Mouse (Mus musculus): Measurements from ENCODE around the gene Xylb.

The Xylb gene

GRCm38 (mm10) chr9:119401801-119402214 is 44.6 kb downstream of the Xylb start, which contains the start of gene Acvr2b:
TSS of gene Acvr2b (plus strand) at chr9:119402118.
- DNase-seq (ENCODE audit: low read depth), result peak; percentile 93

GRCm38 (mm10) chr9:119402253-119403235 is 45.4 kb downstream of the Xylb start:
- peak; percentile 46 for DNase-seq (ENCODE audit: low read depth)

- peak; percentile 39 for DNase-seq (ENCODE audit: low read depth)
These were observed 46.1 kb downstream of the Xylb start for GRCm38 (mm10) chr9:119403236-119403641.

DNA sequence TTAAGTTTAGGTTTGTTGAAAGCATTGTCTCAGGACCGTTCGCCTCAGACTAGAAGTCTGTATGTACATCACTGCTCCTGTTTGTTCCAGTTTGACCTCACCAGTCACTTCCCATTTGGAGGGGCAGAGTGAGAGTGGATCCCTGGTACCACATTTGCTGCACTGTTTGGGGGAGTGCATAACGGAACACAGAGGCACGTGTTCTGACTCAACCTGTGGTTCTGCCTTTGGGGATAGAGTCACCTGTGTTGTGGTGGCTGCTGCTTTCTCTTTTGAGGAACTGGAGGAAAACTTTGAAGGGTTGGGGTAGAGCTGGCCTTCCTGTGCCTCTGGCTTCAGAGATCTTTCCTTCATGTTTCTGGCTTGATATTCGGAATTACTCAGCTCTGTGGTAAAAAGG is 46.9 kb downstream of the Xylb start:
- peak; percentile 61 for DNase-seq (ENCODE audit: low read depth)

- no peak for DNase-seq (ENCODE audit: low read depth)
These were observed 50.7 kb downstream of the Xylb start for GRCm38 (mm10) chr9:119407884-119408283.

DNA sequence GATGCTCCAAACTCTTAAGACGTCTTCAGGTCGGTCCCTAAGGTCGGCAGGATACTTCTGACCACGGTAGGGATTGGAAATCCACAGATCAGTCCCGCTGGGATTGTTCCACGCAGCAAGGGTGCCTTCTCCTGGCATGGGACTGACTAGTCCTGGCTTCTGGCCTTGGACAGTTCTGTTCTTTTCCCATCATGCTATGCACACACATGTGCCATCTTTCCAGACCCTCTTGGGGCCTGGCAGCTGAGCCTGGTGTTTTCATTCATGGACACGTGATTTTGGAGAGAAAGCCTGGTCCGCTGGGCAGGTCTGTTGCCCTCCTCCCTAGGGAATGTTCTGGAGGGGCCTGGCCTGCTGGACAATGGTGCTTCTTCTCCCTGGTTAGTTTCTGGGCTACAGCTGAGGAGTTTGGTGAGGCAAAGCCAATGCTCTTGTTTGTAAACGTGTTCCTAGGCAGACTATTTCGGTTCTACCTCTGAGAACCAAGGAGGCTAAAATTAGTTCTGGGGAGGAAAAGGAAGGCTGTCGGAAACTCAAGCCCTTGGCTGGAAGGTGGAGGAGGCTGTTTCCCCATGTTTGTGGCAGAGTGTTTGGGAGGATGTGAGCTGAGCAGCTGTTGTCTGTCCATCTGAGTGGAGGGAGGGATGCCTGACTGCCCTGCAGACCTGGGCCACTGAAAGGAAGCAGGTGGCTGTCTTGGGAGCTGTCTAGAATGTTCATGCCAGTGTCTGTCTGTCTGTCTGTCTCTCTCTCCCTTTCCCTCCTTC is 51.9 kb downstream of the Xylb start:
- peak; percentile 15 for DNase-seq (ENCODE audit: low read depth)

GRCm38 (mm10) chr9:119409864-119410263 is 52.7 kb downstream of the Xylb start:
- no peak for DNase-seq (ENCODE audit: low read depth)

GRCm38 (mm10) chr9:119418025-119418424 is 60.8 kb downstream of the Xylb start:
- DNase-seq (ENCODE audit: low read depth), result no peak

- DNase-seq (ENCODE audit: low read depth), result no peak
These were observed 62.8 kb downstream of the Xylb start for GRCm38 (mm10) chr9:119419852-119420438.

- peak; percentile 79 for DNase-seq (ENCODE audit: low read depth)
These were observed 68.2 kb downstream of the Xylb start for GRCm38 (mm10) chr9:119425217-119425975.

- DNase-seq (ENCODE audit: low read depth), result no peak
These were observed 68.8 kb downstream of the Xylb start for GRCm38 (mm10) chr9:119425976-119426415.

- no peak for DNase-seq (ENCODE audit: low read depth)
These were observed 69.3 kb downstream of the Xylb start for GRCm38 (mm10) chr9:119426483-119426882.

GRCm38 (mm10) chr9:119430311-119430710 is 73.1 kb downstream of the Xylb start:
- peak; percentile 80 for DNase-seq (ENCODE audit: low read depth)

GRCm38 (mm10) chr9:119435855-119436254 is 78.7 kb downstream of the Xylb start:
- DNase-seq (ENCODE audit: low read depth), result peak; percentile 12

GRCm38 (mm10) chr9:119438065-119438464 is 80.9 kb downstream of the Xylb start:
- no peak for DNase-seq (ENCODE audit: low read depth)

- no peak for DNase-seq (ENCODE audit: low read depth)
These were observed 81.4 kb downstream of the Xylb start for GRCm38 (mm10) chr9:119438498-119439000.

Measured in 416B (cell line).